13 mouse cellular contexts compared by ENCODE assay signal in genomic region chr5:43855769-43856168, GRCm38 (mm10). TPM values are rescaled to one million over a fixed set of nuclear protein-coding genes. Genes with fewer than 3 reads are reported as not detected.
DNase-seq lines count a peak whose midpoint lies in the region; ATAC-seq lines count a peak whose summit lies in the region.
"Had no signal": no experiment of that assay in that cellular context is flagged by ENCODE, and none has a peak within 500 bp of the region (broad histone marks: within the 10 kb centered on the region; RNA-seq: fewer than 3 reads in every experiment).

No protein-coding gene starts in this region.

- H3K4me1 ChIP-seq in embryonic facial prominence, embryonic 14.5 days (ENCODE audit: control insufficient read depth, insufficient read depth, low read length): no peaks in the 10 kb centered on the region
- no peaks in the 10 kb centered on the region for H3K4me1 ChIP-seq in embryonic facial prominence, embryonic 10.5 days
- 0 out of 2 replicates have a peak, but pooled peaks cover 2% of the 10 kb centered on the region for H3K4me1 ChIP-seq in lung, embryonic 16.5 days (replicated peaks; ENCODE audit: control insufficient read depth, insufficient read depth, low read length)
- H3K4me1 ChIP-seq: forebrain, embryonic 13.5 days; hindbrain, embryonic 13.5 days had no signal

- H3K27me3 ChIP-seq in embryonic facial prominence, embryonic 14.5 days (replicated peaks; ENCODE audit: control insufficient read depth, insufficient read depth, low read length): no peaks in the 10 kb centered on the region
- H3K27me3 ChIP-seq in embryonic facial prominence, embryonic 10.5 days (replicated peaks; ENCODE audit: low read depth, poor library complexity, severe bottlenecking): no peaks in the 10 kb centered on the region
- no peaks in the 10 kb centered on the region for H3K27me3 ChIP-seq in lung, embryonic 16.5 days (ENCODE audit: control insufficient read depth, insufficient read depth, low read depth, low read length)
- H3K27me3 ChIP-seq: forebrain, embryonic 13.5 days; hindbrain, embryonic 13.5 days had no signal

- DNase-seq in embryonic facial prominence, embryonic 14.5 days (ENCODE audit: low spot score): peak; percentile 38
- DNase-seq in embryonic facial prominence, embryonic 10.5 days (ENCODE audit: low spot score): no peak
- peak; percentile 70 to 78 for DNase-seq in spleen, postnatal 36 days (ENCODE audit: low spot score in 2 of 2)
- no peak for DNase-seq in spleen, adult 12 weeks (ENCODE audit: low spot score)
- no peak for DNase-seq in layer of hippocampus, postnatal 36 days
- DNase-seq in frontal cortex, postnatal 36 days (ENCODE audit: low spot score in 2 of 2): no peak
- no peak for DNase-seq in cerebellum, adult 18-20 months
- DNase-seq: cerebellum, adult 8-10 months had no signal

- WGBS in embryonic facial prominence, embryonic 14.5 days: 61% methylated on average over 2 of the region's 2 CpGs
- 86% methylated on average over 2 of the region's 2 CpGs for WGBS in embryonic facial prominence, embryonic 10.5 days
- 0% methylated on average over 2 of the region's 2 CpGs for WGBS in lung, embryonic 16.5 days

- no peak overlapping the region for H3K9ac ChIP-seq in embryonic facial prominence, embryonic 14.5 days (ENCODE audit: low read depth, low read length)
- no peak overlapping the region for H3K9ac ChIP-seq in lung, embryonic 16.5 days (ENCODE audit: low read length)
- H3K9ac ChIP-seq: forebrain, embryonic 13.5 days; hindbrain, embryonic 13.5 days had no signal

- no peak overlapping the region for H3K4me2 ChIP-seq in embryonic facial prominence, embryonic 14.5 days (ENCODE audit: low read depth, low read length)
- no peak overlapping the region for H3K4me2 ChIP-seq in lung, embryonic 16.5 days (ENCODE audit: low read depth, low read length)
- H3K4me2 ChIP-seq: forebrain, embryonic 13.5 days; hindbrain, embryonic 13.5 days; midbrain, embryonic 11.5 days had no signal

- no peak for ATAC-seq in embryonic facial prominence, embryonic 14.5 days (ENCODE audit: low read depth)
- ATAC-seq in lung, embryonic 16.5 days (ENCODE audit: low read depth): peak; percentile 83
- ATAC-seq: forebrain, embryonic 13.5 days had no signal

- H3K9me3 ChIP-seq in embryonic facial prominence, embryonic 14.5 days (ENCODE audit: control insufficient read depth, low read length): peaks cover 7% of the 10 kb centered on the region; the same call in 1 of the 2 replicates
- no peaks in the 10 kb centered on the region; the same call in 1 of the 2 replicates for H3K9me3 ChIP-seq in embryonic facial prominence, embryonic 10.5 days
- no peaks in the 10 kb centered on the region for H3K9me3 ChIP-seq in lung, embryonic 16.5 days (ENCODE audit: control insufficient read depth, low read length)
- H3K9me3 ChIP-seq: forebrain, embryonic 13.5 days; hindbrain, embryonic 13.5 days had no signal

- no peaks in the 10 kb centered on the region for H3K36me3 ChIP-seq in embryonic facial prominence, embryonic 14.5 days (ENCODE audit: control insufficient read depth, insufficient read depth, low read length)
- H3K36me3 ChIP-seq in embryonic facial prominence, embryonic 10.5 days (replicated peaks): no peaks in the 10 kb centered on the region
- H3K36me3 ChIP-seq in lung, embryonic 16.5 days (ENCODE audit: control insufficient read depth, insufficient read depth, low read length): no peaks in the 10 kb centered on the region
- H3K36me3 ChIP-seq: hindbrain, embryonic 13.5 days had no signal

- H3K4me3 ChIP-seq in embryonic facial prominence, embryonic 14.5 days (ENCODE audit: low read depth, low read length): no peak overlapping the region
- H3K4me3 ChIP-seq in embryonic facial prominence, embryonic 10.5 days: no peak overlapping the region
- H3K4me3 ChIP-seq in lung, embryonic 16.5 days (ENCODE audit: low read length): no peak overlapping the region
- H3K4me3 ChIP-seq: forebrain, embryonic 13.5 days; hindbrain, embryonic 13.5 days had no signal

- H3K27ac ChIP-seq in embryonic facial prominence, embryonic 14.5 days (replicated peaks; ENCODE audit: low read depth, low read length): no peak overlapping the region
- no peak overlapping the region for H3K27ac ChIP-seq in embryonic facial prominence, embryonic 10.5 days (replicated peaks)
- H3K27ac ChIP-seq in lung, embryonic 16.5 days (ENCODE audit: low read length): peak overlapping the region; percentile 55
- H3K27ac ChIP-seq: forebrain, embryonic 13.5 days; hindbrain, embryonic 13.5 days had no signal

RNA-seq across cellular contexts. Expression of gene Cd38, which starts 12.6 kb away (rescaled TPM):
- 7.8 and 9.1 TPM in 2 replicates for polyA plus RNA-seq in embryonic facial prominence, embryonic 14.5 days (2014; fragmentation: Nextera tagmentation; extraction: Ambion mirVana)
- 7.0 and 7.7 TPM in 2 replicates for polyA plus RNA-seq in embryonic facial prominence, embryonic 10.5 days (2016; fragmentation: Nextera tagmentation; extraction: Ambion mirVana)
- polyA plus RNA-seq in lung, embryonic 16.5 days (2015; fragmentation: Nextera tagmentation; extraction: Ambion mirVana): 30.2 and 31.6 TPM in 2 replicates
- total RNA-seq in layer of hippocampus, postnatal 36 days (2021): 1 to 10 TPM; 6.9 to 7.5 TPM

RNA-seq across cellular contexts. Expression of gene Fbxl5, which starts 34.3 kb away (rescaled TPM):
- 61.6 and 64.1 TPM in 2 replicates for polyA plus RNA-seq in embryonic facial prominence, embryonic 14.5 days (2014; fragmentation: Nextera tagmentation; extraction: Ambion mirVana)
- polyA plus RNA-seq in embryonic facial prominence, embryonic 10.5 days (2016; fragmentation: Nextera tagmentation; extraction: Ambion mirVana): 52.3 and 52.7 TPM in 2 replicates
- polyA plus RNA-seq in lung, embryonic 16.5 days (2015; fragmentation: Nextera tagmentation; extraction: Ambion mirVana): 72.5 and 73.5 TPM in 2 replicates
- total RNA-seq in layer of hippocampus, postnatal 36 days (2021): 10 to 100 TPM; 92.2 to 98.8 TPM

RNA-seq across cellular contexts. Expression of gene Bst1, which starts 37.1 kb away (rescaled TPM):
- 0.14 and 0.47 TPM in 2 replicates for polyA plus RNA-seq in embryonic facial prominence, embryonic 14.5 days (2014; fragmentation: Nextera tagmentation; extraction: Ambion mirVana)
- polyA plus RNA-seq in embryonic facial prominence, embryonic 10.5 days (2016; fragmentation: Nextera tagmentation; extraction: Ambion mirVana): 0.17 TPM in 1 of 2 replicates, not detected in the other
- polyA plus RNA-seq in lung, embryonic 16.5 days (2015; fragmentation: Nextera tagmentation; extraction: Ambion mirVana): 2.0 and 2.6 TPM in 2 replicates
- not detected for total RNA-seq in layer of hippocampus, postnatal 36 days (2021)
- polyA plus RNA-seq: C2C12; forebrain, embryonic 13.5 days; hindbrain, embryonic 13.5 days; midbrain, embryonic 11.5 days had no signal

RNA-seq across cellular contexts. Expression of gene Gm7879, which starts 57.2 kb away (rescaled TPM):
- polyA plus RNA-seq in embryonic facial prominence, embryonic 14.5 days (2014; fragmentation: Nextera tagmentation; extraction: Ambion mirVana): not detected in 2 replicates
- 1.1 TPM in 1 of 2 replicates, not detected in the other for polyA plus RNA-seq in embryonic facial prominence, embryonic 10.5 days (2016; fragmentation: Nextera tagmentation; extraction: Ambion mirVana)
- 0.68 and 1.2 TPM in 2 replicates for polyA plus RNA-seq in lung, embryonic 16.5 days (2015; fragmentation: Nextera tagmentation; extraction: Ambion mirVana)
- 10 to 100 TPM; 10.7 to 11.8 TPM for total RNA-seq in layer of hippocampus, postnatal 36 days (2021)
- polyA plus RNA-seq: midbrain, embryonic 11.5 days had no signal

Comparison
In these comparisons a context has a peak if more than half of its experiments do, and no peak if none do; other contexts are left out.
1. DNase-seq: peak in embryonic facial prominence, embryonic 14.5 days (single experiment) and spleen, postnatal 36 days (2 of 2); none in embryonic facial prominence, embryonic 10.5 days (single experiment), spleen, adult 12 weeks (single experiment), layer of hippocampus, postnatal 36 days (0 of 2), frontal cortex, postnatal 36 days (0 of 2) and cerebellum, adult 18-20 months (0 of 2).